Mouse (Mus musculus) hindbrain, embryonic 13.5 days (tissue): ENCODE measurements around the gene Rtf1. TPM values are rescaled to one million over a fixed set of nuclear protein-coding genes. Genes with fewer than 3 reads are reported as not detected.
"Not testable (repeated sequence)": the region's sequence is repeated elsewhere in the genome, so short reads cannot be mapped to it uniquely, and the experiment has no call there.

ENCODE experiments used
- ATAC-seq: fragments of 200-750 bp; cut with Nextera tagmentation; 2 replicates; pipeline ENCODE4 v1.8.0; 2017; ENCODE audit warnings: moderate TSS enrichment; ENCODE audit not compliant: low FRiP score
- H3K27ac ChIP-seq: fragments of 300-500 bp; sonication (generic); 2 replicates; pipeline ENCODE4 v1.5.1; 2015; ENCODE audit warnings: inconsistent platforms, mild to moderate bottlenecking, moderate library complexity
- H3K27me3 ChIP-seq: fragments of 300-500 bp; sonication (generic); 2 replicates; pipeline ENCODE4 v1.6.1; 2015; ENCODE audit warnings: mild to moderate bottlenecking, inconsistent platforms
- H3K36me3 ChIP-seq: fragments of 300-500 bp; sonication (generic); 2 replicates; pipeline ENCODE4 v1.6.1; 2015; ENCODE audit warnings: mild to moderate bottlenecking, inconsistent platforms
- H3K4me1 ChIP-seq: fragments of 300-500 bp; sonication (generic); replicated peaks from 2 replicates; pipeline ENCODE4 v1.6.1; 2015; ENCODE audit warnings: inconsistent platforms
- H3K4me2 ChIP-seq: fragments of 300-500 bp; sonication (generic); 2 replicates; pipeline ENCODE4 v1.6.1; 2015; ENCODE audit warnings: inconsistent platforms, mild to moderate bottlenecking, moderate library complexity
- H3K4me3 ChIP-seq: fragments of 300-500 bp; sonication (generic); 2 replicates; pipeline ENCODE4 v1.5.1; 2015; ENCODE audit warnings: mild to moderate bottlenecking, inconsistent platforms
- H3K9ac ChIP-seq: fragments of 300-500 bp; sonication (generic); 2 replicates; pipeline ENCODE4 v1.6.1; 2015; ENCODE audit warnings: mild to moderate bottlenecking, inconsistent platforms
- H3K9me3 ChIP-seq: fragments of 300-500 bp; sonication (generic); 2 replicates; pipeline ENCODE4 v1.6.1; 2016; ENCODE audit warnings: inconsistent platforms
- WGBS: fragments of 180-500 bp; shearing (Covaris S2); methylation state at CpG from one replicate; pipeline ENCODE4 v1.1.7; 2015; 5-methylcytosine and 5-hydroxymethylcytosine counted together
- polyA plus RNA-seq: library from polyadenylated mRNA; unstranded; fragments of >200 nt; fragmentation: Nextera tagmentation; extraction: Ambion mirVana; gene quantifications from 2 replicates; pipeline ENCODE4 v1.2.1, GENCODE M21; 2015

The Rtf1 gene
- polyA plus RNA-seq: 71.2 and 74.3 TPM in 2 replicates

DNA sequence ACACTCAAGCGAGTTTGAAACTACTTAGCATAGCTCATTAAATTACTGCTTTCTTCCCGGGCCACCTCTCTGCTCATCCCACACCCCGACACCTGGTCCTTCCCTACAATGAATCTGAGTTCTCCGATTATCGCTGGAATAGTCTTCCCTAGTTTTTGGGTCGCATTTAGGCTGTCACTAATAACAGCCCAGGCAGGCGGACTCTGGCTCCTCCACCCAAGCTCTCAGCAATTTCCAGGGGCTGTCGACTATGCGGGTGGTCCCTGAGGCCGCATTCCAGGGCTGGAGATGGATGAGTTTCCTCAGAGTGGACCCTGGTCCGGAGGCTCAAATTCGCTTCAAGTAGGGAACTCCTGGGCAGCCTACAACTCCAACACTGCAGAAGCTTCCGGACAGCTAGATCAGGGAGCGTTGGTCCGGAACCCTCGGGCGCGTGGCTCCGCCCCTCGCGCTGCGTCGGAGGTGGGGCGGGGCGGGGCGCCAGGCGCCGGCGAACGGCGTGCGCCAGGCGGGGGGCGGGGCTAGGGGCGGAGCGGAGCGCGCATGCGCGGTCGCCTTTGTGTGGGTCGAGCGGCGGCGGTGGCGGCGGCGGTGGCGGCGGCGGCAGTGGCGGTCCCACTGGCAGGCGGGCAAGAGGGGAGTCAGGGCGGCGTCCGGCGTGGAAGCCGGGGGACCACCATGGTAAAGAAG lies at the start of gene Rtf1:
Gene Rtf1, plus strand, starts transcription at position 544 of the 690 bp plus-strand sequence.
- peak; percentile 96 for ATAC-seq
- under 1% methylated on average over 44 of the region's 58 CpGs for WGBS

DNA sequence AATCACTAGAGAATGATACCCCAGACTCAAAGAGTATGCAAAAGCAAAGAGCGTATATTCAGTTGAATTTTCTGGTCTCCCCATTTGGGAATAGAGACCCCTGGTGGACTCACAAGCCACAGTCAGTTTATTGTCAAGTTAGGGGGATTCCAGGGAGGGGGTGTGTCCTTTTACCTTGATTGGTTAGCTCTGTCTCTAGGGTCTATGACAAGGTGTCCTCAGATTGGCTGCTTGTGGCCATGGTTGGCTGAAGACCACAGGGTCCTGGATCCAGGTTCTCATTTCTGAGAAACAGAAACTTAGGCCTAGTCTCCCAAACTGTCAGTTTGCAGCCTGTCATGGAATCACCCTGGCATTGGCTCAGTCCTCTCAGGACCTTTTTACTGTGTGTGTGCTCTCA lies 38.1 kb upstream of the Rtf1 start:
- Histone ChIP-seq H3K4me3 (no peak overlapping the region), H3K4me1 (no peaks in the 10 kb centered on the region), H3K9ac (no peak overlapping the region), H3K27me3 (no peaks in the 10 kb centered on the region), H3K27ac (no peak overlapping the region), H3K9me3 (no peaks in the 10 kb centered on the region), H3K4me2 (no peak overlapping the region), H3K36me3 (peaks cover 24% of the 10 kb centered on the region)
- 83% methylated on average over 1 of the region's 1 CpGs for WGBS
- ATAC-seq: no peak

More for the DNA sequence above, at the start of gene Rtf1:
- Histone ChIP-seq H3K9me3 (no peaks in the 10 kb centered on the region), H3K9ac (peak within 1 kb of the TSS; percentile 97), H3K4me2 (peak within 1 kb of the TSS; percentile 88), H3K4me1 (peaks cover 32% of the 10 kb centered on the region), H3K27ac (peak within 1 kb of the TSS; percentile 84), H3K27me3 (peaks cover 4% of the 10 kb centered on the region; the same call in 1 of the 2 replicates), H3K4me3 (peak within 1 kb of the TSS; percentile 82), H3K36me3 (no peaks in the 10 kb centered on the region)

DNA sequence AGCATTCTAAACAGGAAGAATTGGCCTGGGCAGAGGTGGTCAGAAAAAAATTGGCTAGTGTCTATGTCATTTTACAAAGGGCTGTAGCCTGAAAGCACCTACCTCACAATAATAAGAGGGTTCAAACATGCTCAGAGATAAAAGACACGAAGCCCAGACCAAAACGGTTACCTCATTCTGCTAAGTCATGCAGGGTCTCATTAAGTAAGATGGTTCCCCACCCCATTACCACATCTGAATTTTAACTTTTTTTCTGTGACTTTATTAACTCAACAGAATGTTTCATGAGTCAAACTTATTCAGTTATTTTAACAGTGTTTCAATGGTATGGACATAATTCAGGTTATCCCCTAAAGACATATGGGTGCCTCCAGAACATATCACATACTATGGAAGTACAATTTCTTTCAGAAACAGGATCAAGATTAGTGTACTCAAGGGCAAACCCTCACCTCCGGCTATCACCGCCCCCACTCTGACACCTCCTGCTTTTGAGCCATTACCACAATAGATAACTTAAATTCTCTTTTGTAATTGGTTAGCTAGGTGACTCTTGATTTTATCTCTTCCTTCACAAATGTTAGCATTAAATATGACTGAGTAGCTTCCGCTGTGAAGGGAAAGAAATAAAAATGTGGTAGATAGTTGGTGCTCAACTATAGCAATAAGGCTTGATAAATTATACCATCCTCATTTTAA lies 33.5 kb upstream of the Rtf1 start:
- no peak overlapping the region for H3K4me3 ChIP-seq
- no peak overlapping the region for H3K4me2 ChIP-seq
- peaks cover 35% of the 10 kb centered on the region for H3K36me3 ChIP-seq
- no peak for ATAC-seq
- no peaks in the 10 kb centered on the region for H3K9me3 ChIP-seq
- WGBS: 96% methylated on average over 5 of the region's 5 CpGs
- no peaks in the 10 kb centered on the region for H3K27me3 ChIP-seq
- H3K4me1 ChIP-seq: no peaks in the 10 kb centered on the region
- no peak overlapping the region for H3K27ac ChIP-seq
- H3K9ac ChIP-seq: no peak overlapping the region

DNA sequence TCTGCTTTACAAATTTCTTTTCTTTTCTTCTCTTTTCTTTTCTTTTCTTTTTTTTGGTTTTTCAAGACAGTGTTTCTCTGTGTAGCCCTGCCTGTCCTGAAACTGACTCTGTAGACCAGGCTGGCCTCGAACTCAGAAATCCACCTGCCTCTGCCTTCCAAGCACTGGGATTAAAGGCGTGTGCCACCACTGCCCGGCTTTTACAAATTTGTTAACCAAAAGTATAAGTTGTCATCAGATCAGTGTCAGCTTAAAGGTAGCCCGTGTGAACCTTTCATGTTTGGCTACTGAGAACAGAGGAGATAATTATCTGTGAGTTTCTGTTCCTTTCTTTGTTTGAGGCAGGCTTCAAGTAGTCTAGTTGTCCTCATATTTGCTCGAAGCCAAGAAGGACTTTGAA lies 30.6 kb upstream of the Rtf1 start:
- no peak overlapping the region for H3K4me2 ChIP-seq
- no peaks in the 10 kb centered on the region for H3K27me3 ChIP-seq
- H3K4me1 ChIP-seq: no peaks in the 10 kb centered on the region
- H3K27ac ChIP-seq: no peak overlapping the region
- no peaks in the 10 kb centered on the region for H3K9me3 ChIP-seq
- no peak overlapping the region for H3K9ac ChIP-seq
- no peak for ATAC-seq
- peaks cover 44% of the 10 kb centered on the region for H3K36me3 ChIP-seq
- WGBS: 97% methylated on average over 5 of the region's 5 CpGs
- H3K4me3 ChIP-seq: no peak overlapping the region

DNA sequence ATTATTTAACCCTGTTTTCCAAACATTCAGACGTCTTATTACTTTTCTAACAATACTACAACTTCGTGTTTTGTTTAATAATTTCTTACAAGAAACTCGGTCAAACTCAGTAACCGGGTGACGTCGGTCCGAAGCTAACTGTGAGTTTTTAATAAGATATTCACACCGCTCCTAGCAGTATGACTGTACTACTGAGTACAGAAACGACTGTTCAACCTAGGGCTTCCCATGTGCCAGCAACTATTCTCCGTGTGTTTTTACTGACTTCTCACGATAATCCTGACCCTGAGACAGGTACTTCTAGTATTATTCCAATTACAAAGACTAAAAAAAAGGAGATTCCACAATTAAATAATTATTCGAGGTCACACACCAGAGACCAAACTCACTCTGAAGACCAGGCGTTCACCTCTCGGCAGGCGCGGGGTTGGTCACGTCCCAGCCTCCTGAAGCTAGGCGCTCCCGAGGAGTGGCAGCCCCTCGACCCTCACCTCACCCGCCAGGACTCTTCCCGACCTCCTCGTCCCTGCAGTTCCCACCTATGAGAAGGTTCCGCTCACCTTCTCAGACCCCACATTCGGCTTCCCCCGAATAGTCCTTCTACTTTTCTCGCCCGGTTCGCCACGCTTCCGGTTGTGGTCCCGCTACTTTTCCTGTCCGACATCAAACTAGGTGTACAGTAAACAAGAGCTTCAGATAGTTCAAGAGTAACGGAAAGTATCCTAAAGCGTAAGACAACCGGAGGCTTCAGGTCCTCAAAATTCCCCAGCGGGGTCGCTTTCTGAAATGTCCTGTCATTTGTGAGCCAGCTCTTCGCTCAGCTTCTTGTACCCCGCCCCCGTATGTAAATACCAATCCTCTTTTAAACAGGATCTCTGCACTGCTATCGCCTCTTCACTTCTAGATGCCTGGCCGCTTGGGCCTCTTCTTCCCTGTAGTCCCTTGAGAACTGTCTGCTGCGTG lies 12.4 kb upstream of the Rtf1 start, which contains the start of gene Ndufaf1:
Gene Ndufaf1, minus strand, starts transcription at position 608 of the 963 bp plus-strand sequence.
- peak within 1 kb of the TSS; percentile 81 for H3K4me3 ChIP-seq
- peaks cover 8% of the 10 kb centered on the region for H3K4me1 ChIP-seq
- H3K9ac ChIP-seq: peak within 1 kb of the TSS; percentile 84
- H3K9me3 ChIP-seq: no peaks in the 10 kb centered on the region
- 2% methylated on average over 44 of the region's 44 CpGs for WGBS
- peak within 1 kb of the TSS; percentile 35; the same call in 1 of the 2 replicates for H3K27ac ChIP-seq
- peaks cover 23% of the 10 kb centered on the region for H3K36me3 ChIP-seq
- ATAC-seq: peak; percentile 83
- peak within 1 kb of the TSS; percentile 80 for H3K4me2 ChIP-seq
- H3K27me3 ChIP-seq: no peaks in the 10 kb centered on the region

DNA sequence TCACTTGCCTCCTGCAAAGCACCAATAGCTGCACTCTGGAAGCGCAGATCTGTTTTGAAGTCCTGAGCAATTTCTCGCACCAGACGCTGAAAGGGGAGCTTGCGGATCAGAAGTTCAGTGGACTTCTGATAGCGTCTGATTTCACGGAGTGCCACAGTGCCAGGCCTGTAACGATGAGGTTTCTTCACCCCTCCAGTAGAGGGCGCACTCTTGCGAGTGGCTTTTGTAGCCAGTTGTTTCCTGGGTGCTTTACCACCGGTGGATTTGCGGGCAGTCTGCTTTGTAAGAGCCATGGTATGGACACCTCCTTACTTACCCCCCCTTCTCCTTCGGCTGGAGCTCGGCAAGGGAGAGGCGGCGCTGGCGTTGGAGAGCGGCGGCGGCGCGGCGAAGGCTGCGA lies 9.1 kb upstream of the Rtf1 start:
- H3K9ac ChIP-seq, H3K36me3 ChIP-seq, ATAC-seq: not testable (repeated sequence)

DNA sequence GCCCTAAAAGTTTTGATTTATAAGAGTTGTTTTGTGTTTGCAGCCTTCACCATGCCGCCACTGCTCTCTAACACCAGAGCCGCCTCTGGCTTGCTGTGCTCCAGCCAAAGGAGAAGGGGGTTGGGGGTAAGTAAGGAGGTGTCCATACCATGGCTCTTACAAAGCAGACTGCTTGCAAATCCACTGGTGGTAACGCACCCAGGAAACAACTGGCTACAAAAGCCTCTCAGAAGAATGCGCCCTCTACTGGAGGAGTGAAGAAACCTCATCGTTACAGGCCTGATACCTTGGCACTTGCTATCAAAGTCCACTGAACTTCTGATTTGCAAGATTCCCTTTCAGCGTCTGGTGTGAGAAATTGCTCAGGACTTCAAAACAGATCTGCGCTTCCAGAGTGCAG lies 5.9 kb upstream of the Rtf1 start:
- Histone ChIP-seq H3K9me3 (no peaks in the 10 kb centered on the region), H3K9ac (no peak overlapping the region), H3K4me1 (peaks cover 4% of the 10 kb centered on the region), H3K27ac (no peak overlapping the region), H3K36me3 (no peaks in the 10 kb centered on the region), H3K4me2 (no peak overlapping the region), H3K27me3 (peaks cover 7% of the 10 kb centered on the region; the same call in 1 of the 2 replicates), H3K4me3 (no peak overlapping the region)
- no peak for ATAC-seq
- 13% methylated on average over 7 of the region's 7 CpGs for WGBS

More for the DNA sequence above, 9.1 kb upstream of the Rtf1 start:
- not testable (repeated sequence) for H3K9me3 ChIP-seq, H3K4me2 ChIP-seq, H3K4me1 ChIP-seq, H3K27me3 ChIP-seq, H3K27ac ChIP-seq, H3K4me3 ChIP-seq
- WGBS: 74% methylated on average over 23 of the region's 23 CpGs

DNA sequence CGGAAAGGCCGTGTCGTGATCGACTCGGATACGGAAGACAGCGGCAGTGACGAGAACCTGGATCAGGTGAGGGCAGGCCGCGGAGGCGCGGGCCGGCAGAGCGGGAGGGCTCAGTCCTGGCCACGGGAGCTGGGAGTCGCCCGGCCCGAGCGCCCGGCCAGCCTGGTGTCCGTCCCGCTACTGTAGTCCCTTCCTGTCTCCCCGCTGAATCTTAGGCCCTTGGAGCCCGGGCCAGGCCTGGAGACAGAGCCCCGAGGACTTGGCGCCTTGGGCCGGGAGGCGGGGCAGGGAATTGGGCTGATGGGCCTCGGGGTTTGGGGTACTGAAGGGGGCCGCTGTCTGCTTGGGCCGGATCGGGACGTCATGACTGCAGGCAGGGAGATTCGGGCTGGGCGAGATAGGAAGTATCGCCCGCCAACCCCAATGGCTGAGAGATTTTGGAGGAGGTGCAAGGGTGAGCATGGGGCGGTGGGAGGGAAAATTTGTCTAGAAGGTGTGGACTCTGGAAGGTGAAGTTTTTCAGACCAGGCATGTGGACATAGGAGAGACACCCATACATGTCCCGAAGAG lies 432 bp downstream of the Rtf1 start:
- H3K4me1 ChIP-seq: peaks cover 32% of the 10 kb centered on the region

DNA sequence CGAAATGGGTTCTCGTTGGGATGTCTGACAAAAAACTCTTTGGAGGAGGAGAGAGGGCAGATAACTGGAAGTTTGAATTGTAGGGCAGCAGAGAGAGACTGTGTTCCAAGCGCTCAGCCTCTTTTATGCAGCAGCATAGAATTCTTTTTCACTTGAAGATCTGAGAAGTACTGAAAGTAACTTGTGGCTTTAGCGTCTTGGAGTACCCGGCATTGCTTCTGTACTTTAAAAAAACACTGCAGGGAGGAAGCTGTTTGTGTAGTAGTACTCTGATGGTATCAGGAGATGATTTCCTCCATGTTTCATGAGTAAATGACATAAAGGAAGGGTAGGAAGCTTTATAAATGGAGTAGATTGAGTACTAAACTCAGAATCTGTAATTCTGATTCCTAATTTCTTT lies 963 bp downstream of the Rtf1 start:
- WGBS: 9% methylated on average over 5 of the region's 5 CpGs

More for the DNA sequence above, 432 bp downstream of the Rtf1 start:
- under 1% methylated on average over 38 of the region's 39 CpGs for WGBS
- H3K9me3 ChIP-seq: no peaks in the 10 kb centered on the region
- H3K4me2 ChIP-seq: peak overlapping the region; percentile 88
- peak overlapping the region; percentile 97 for H3K9ac ChIP-seq
- ATAC-seq: peak; percentile 90
- H3K27me3 ChIP-seq: peaks cover 4% of the 10 kb centered on the region; the same call in 1 of the 2 replicates
- no peaks in the 10 kb centered on the region for H3K36me3 ChIP-seq
- peak overlapping the region; percentile 82 for H3K4me3 ChIP-seq
- H3K27ac ChIP-seq: peak overlapping the region; percentile 84

DNA sequence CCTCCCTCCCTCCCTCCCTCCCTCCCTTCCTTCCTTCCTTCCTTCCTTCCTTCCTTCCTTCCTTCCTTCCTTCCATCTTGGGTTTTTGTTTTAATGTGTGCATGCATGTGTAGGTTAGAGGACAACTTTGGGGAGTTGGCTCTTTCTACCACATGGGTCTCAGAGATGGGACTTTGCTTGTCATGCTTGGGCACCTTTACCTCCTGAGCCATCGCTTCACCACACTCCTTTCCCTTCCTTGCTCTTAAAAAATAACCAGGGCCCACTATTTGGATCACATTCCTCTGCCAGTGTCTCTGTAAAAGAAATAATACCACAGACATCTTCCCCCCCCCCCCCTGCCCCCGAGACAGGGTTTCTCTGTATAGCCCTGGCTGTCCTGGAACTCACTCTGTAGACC lies 8.8 kb downstream of the Rtf1 start:
- H3K27ac ChIP-seq: no peak overlapping the region

More for the DNA sequence above, 963 bp downstream of the Rtf1 start:
- H3K27me3 ChIP-seq: peaks cover 4% of the 10 kb centered on the region; the same call in 1 of the 2 replicates
- 0 out of 2 replicates have a peak overlapping the region, but pooled peaks have one; percentile 84 for H3K27ac ChIP-seq
- ATAC-seq: no peak
- H3K36me3 ChIP-seq: no peaks in the 10 kb centered on the region
- H3K9me3 ChIP-seq: no peaks in the 10 kb centered on the region
- peak overlapping the region; percentile 97 for H3K9ac ChIP-seq
- H3K4me1 ChIP-seq: peaks cover 32% of the 10 kb centered on the region
- peak overlapping the region; percentile 82 for H3K4me3 ChIP-seq
- peak overlapping the region; percentile 88 for H3K4me2 ChIP-seq

DNA sequence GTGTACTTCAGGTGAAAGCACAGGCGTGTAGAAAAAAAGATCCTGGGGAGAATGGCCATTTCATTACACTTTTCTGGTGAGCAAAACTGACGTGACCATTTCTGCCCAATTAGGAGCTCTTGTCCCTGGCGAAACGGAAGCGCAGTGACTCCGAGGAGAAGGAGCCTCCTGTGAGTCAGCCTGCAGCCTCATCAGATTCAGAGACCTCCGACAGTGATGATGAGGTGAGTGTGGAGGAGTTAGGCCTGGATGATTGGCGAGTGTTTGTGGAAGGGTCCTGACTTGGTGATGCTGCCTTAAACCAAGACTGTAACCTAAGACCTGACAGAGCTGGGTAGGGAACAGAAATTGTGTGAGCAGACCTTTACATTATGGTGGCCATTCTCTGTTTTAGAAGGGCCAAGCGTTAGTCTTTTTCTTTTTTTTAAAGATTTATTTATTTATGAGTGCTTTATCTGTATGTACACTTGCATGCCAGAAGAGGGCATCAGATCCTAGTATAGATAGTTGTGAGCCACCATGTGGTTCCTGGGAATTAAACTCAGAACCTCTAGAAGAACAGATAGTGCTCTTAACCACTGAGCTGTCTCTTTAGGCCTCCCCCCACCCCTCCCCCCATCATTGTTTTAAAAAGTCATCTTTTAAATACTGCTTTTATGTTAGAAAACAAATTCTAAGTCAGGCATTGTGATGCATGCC lies 17.3 kb downstream of the Rtf1 start:
- Histone ChIP-seq H3K4me1 (no peaks in the 10 kb centered on the region), H3K4me3 (no peak overlapping the region), H3K27ac (no peak overlapping the region), H3K9me3 (no peaks in the 10 kb centered on the region), H3K9ac (no peak overlapping the region), H3K27me3 (no peaks in the 10 kb centered on the region), H3K4me2 (no peak overlapping the region), H3K36me3 (peaks cover 29% of the 10 kb centered on the region)
- 79% methylated on average over 9 of the region's 9 CpGs for WGBS
- no peak for ATAC-seq

More for the DNA sequence above, 8.8 kb downstream of the Rtf1 start:
- Histone ChIP-seq H3K4me3 (no peak overlapping the region), H3K4me1 (peaks cover 4% of the 10 kb centered on the region; the same call in 1 of the 2 replicates), H3K36me3 (peaks cover 17% of the 10 kb centered on the region), H3K9me3 (no peaks in the 10 kb centered on the region), H3K27me3 (no peaks in the 10 kb centered on the region), H3K4me2 (no peak overlapping the region), H3K9ac (no peak overlapping the region)
- WGBS: 88% methylated on average over 2 of the region's 2 CpGs
- ATAC-seq: no peak
